Mouse (Mus musculus) liver, adult 2 months (tissue): ENCODE results near the gene Nmb. TPM values are rescaled to one million over a fixed set of nuclear protein-coding genes. Genes with fewer than 3 reads are reported as not detected.

Experiments
- DNase-seq: peaks from one replicate; pipeline ENCODE4 v3.0.0-alpha.2; 2011; ENCODE audit warnings: low read depth, low spot score; ENCODE audit errors: extremely low read depth
- H3K27ac ChIP-seq: fragments of 200-500 bp; replicated peaks from 2 replicates; pipeline ENCODE4 v1.5.1; 2012; ENCODE audit warnings: low read depth, mild to moderate bottlenecking, control low read depth, inconsistent platforms, low read length; ENCODE audit not compliant: insufficient read depth
- H3K27me3 ChIP-seq: fragments of 200-500 bp; 2 replicates; pipeline ENCODE4 v1.6.1; 2012; ENCODE audit warnings: mild to moderate bottlenecking, moderate library complexity, low read length, inconsistent platforms; ENCODE audit not compliant: control insufficient read depth, insufficient read depth
- H3K36me3 ChIP-seq: fragments of 200-500 bp; 2 replicates; pipeline ENCODE4 v1.6.1; 2012; ENCODE audit warnings: low read length, inconsistent platforms; ENCODE audit not compliant: control insufficient read depth, insufficient read depth
- H3K4me1 ChIP-seq: fragments of 200-500 bp; 2 replicates; pipeline ENCODE4 v1.6.1; 2011; ENCODE audit warnings: low read length; ENCODE audit not compliant: control insufficient read depth, insufficient read depth
- H3K4me3 ChIP-seq: fragments of 200-500 bp; 2 replicates; pipeline ENCODE4 v1.5.1; 2011; ENCODE audit warnings: low read depth, mild to moderate bottlenecking, control low read depth, low read length, moderate library complexity; ENCODE audit not compliant: insufficient read depth
- H3K79me2 ChIP-seq: fragments of 200-500 bp; 2 replicates; pipeline ENCODE4 v1.6.1; 2012; ENCODE audit warnings: inconsistent platforms, mild to moderate bottlenecking, low read length, moderate library complexity; ENCODE audit not compliant: control insufficient read depth, insufficient read depth
- H3K9ac ChIP-seq: fragments of 200-500 bp; 2 replicates; pipeline ENCODE4 v1.6.1; 2012; ENCODE audit warnings: low read depth, mild to moderate bottlenecking, control low read depth, inconsistent platforms, low read length
- CTCF ChIP-seq: fragments of 200-500 bp; IDR thresholded peaks from 2 replicates; pipeline ENCODE4 v1.5.1; 2011; ENCODE audit warnings: low read depth, low read length, control low read depth
- POLR2A ChIP-seq: fragments of 200-500 bp; IDR thresholded peaks from 2 replicates; pipeline ENCODE4 v1.6.1; 2011; ENCODE audit warnings: low read length, control low read depth; ENCODE audit not compliant: insufficient read depth; ENCODE audit errors: extremely low read depth
- WGBS: fragments of 180-500 bp; shearing (Covaris S2); methylation state at CpG from one replicate; pipeline ENCODE4 v1.1.7; 2018; 5-methylcytosine and 5-hydroxymethylcytosine counted together
- polyA plus RNA-seq: library from polyadenylated mRNA; depleted of rRNA; stranded (reverse); fragments of >200 nt; gene quantifications from 2 replicates; pipeline ENCODE4 v1.2.3, GENCODE M21; 2012
- total RNA-seq: library from RNA; depleted of rRNA; stranded (reverse); fragments of >200 nt; gene quantifications from 2 replicates; pipeline ENCODE4 v1.2.3, GENCODE M21; 2014

Gene Nmb
- total and polyA plus RNA-seq, 2 experiments = 0.65 to 1.7 TPM

DNA sequence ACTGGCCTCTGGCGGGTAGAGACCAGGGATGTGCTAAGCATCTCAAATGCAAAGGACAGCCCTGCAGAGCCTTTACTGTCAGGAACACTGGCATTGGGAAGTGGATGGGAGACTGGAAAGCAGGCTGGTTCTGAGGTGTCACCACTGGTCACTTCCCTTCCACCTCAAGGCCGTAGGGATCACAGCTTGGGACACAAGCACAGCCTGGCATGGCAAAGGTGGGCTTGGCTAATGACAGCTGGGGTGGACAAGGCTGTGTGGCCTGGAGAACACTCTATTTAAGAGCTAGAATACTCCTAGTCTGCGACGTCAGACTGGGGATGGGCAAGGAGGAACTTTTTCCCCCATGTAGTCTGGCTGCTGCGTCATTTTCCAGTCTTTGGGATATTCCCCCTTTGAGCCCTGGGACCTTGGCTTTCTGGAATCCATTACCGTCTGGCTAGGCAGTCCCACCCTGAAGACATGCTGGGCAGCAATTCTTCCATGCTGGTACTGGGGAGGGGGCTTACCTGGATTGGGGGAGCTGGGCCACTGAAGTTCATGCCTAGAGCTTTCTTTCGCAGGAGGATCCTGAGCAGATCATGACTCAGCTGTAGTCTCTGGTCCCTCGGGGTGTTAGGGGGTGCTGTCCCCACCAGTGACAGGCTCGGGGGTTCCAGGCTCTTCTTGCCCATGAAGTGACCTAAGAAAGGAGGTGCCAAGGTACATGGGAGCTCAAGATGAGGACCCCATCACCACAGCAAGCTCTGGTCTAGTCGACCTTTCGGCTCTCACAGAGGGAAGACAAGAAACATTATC lies 1.1 kb downstream of the Nmb start:
- TF ChIP-seq POLR2A = no peak
- TF ChIP-seq CTCF = no peak
- H3K36me3 ChIP-seq = peaks cover under 1% of the 10 kb centered on the region; the same call in 1 of the 2 replicates
- no peaks in the 10 kb centered on the region for H3K27me3 ChIP-seq
- WGBS = 92% methylated on average over 11 of the region's 11 CpGs
- H3K9ac ChIP-seq = no peak overlapping the region
- no peak overlapping the region for H3K27ac ChIP-seq
- H3K4me1 ChIP-seq = peaks cover 7% of the 10 kb centered on the region; the same call in 1 of the 2 replicates
- no peak overlapping the region for H3K4me3 ChIP-seq
- DNase-seq = no peak
- no peaks in the 10 kb centered on the region for H3K79me2 ChIP-seq

DNA sequence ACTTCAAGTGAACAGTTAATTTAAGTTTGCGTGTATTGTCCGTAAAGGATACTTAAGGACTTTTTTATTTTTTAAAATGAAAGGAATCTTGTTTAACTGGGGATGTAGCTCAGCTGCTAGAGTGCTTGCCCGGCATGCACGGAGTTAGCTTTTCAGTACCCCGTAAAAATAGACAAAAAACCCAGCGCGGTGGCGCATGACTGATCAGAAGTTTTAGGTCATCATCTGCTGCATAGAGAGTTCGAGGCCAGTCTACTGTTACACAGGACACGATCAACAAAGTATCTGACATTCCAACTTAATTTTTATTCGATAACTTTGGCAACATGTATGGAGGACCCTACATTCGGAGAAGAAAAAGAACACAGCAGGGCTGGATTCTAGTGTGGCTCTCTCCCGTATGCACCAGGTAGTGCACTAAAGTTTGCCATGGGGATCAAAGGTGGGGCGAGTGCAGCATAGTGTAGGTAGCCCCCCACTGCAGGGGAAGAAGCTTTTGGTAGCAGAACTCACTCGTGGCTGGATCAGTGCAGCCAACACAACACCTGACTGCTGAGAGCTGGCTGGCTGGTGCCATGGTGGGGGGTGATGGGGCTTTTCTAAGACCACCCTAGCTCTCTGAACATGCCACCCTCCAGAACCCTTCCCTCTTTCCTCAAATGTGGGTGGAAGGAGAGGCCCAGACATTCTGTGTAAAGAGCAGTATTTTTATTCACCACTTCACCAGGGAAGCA lies 3.2 kb downstream of the Nmb start:
- TF ChIP-seq CTCF (no peak), POLR2A (no peak)
- Histone ChIP-seq H3K27ac (peak overlapping the region; percentile 37), H3K4me1 (peaks cover 16% of the 10 kb centered on the region), H3K79me2 (no peaks in the 10 kb centered on the region), H3K36me3 (no peaks in the 10 kb centered on the region), H3K9ac (peak overlapping the region; percentile 45; the same call in 1 of the 2 replicates), H3K27me3 (no peaks in the 10 kb centered on the region), H3K4me3 (peak overlapping the region; percentile 78)
- 23% methylated on average over 15 of the region's 15 CpGs for WGBS
- DNase-seq = no peak

DNA sequence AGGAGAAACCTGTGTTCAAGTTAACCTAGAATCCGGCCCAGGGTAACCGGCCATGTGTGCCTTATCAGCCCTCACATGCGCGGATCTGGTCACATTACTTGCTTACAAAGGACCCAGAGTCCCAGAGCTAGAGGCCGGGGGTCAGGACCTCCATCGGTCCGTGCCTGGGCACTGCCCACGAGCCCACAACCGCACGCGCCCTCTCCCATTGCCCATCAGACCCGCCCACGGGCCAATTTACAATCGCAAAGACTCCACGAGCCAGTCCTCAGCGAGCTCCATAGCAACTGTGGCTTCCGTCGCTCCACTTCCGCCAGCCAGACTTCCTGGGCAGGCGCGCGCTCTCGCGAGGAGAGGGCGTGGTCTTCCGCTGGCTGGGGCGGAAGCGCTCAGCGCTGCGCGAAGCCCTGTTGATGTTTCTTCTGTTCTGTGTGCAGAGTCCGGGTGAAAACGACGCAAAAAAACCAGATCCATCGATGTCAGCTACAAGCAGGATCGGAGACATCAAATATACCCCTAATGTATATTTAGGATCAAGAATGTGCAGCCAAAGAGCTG lies 3.9 kb downstream of the Nmb start, which contains the start of gene Wdr73:
TSS of gene Wdr73 (minus strand) at position 326 of the 558 bp plus-strand sequence.
- no peaks in the 10 kb centered on the region for H3K27me3 ChIP-seq
- H3K9ac ChIP-seq = peak within 1 kb of the TSS; percentile 70
- peaks cover 16% of the 10 kb centered on the region for H3K4me1 ChIP-seq
- DNase-seq = peak; percentile 81
- TF ChIP-seq POLR2A (peak; percentile 75; the same call in 1 of the 2 replicates), CTCF (no peak)
- WGBS = under 1% methylated on average over 36 of the region's 36 CpGs
- H3K36me3 ChIP-seq = no peaks in the 10 kb centered on the region
- no peaks in the 10 kb centered on the region for H3K79me2 ChIP-seq
- H3K4me3 ChIP-seq = peak within 1 kb of the TSS; percentile 78
- H3K27ac ChIP-seq = peak within 1 kb of the TSS; percentile 37

DNA sequence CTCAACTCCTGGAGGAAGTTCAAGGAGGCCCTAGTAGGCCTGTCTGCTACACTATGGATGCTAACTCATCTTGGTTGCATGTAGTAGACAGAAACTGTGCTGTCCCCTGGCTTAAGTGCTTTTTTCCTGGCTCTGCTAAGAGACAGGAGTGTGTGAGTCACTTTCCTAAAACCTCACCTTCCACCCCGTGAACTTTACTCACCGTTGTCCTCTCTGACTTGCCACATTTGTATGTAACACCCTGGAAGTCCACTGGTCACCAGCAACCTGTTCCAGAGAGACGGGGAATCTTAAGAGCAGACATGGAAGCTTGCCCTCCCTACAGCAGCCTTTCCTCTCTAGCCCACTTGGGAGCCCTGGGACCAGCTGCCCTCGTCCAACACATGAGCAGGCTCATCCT lies 7.2 kb downstream of the Nmb start:
- Histone ChIP-seq H3K4me1 (peaks cover 16% of the 10 kb centered on the region), H3K9ac (peak overlapping the region; percentile 37; the same call in 1 of the 2 replicates), H3K27ac (peak overlapping the region; percentile 90), H3K27me3 (no peaks in the 10 kb centered on the region), H3K79me2 (no peaks in the 10 kb centered on the region), H3K4me3 (no peak overlapping the region), H3K36me3 (0 out of 2 replicates have a peak, but pooled peaks cover 1% of the 10 kb centered on the region)
- no peak for TF ChIP-seq CTCF
- no peak for TF ChIP-seq POLR2A
- peak; percentile 92 for DNase-seq
- 22% methylated on average over 4 of the region's 4 CpGs for WGBS

DNA sequence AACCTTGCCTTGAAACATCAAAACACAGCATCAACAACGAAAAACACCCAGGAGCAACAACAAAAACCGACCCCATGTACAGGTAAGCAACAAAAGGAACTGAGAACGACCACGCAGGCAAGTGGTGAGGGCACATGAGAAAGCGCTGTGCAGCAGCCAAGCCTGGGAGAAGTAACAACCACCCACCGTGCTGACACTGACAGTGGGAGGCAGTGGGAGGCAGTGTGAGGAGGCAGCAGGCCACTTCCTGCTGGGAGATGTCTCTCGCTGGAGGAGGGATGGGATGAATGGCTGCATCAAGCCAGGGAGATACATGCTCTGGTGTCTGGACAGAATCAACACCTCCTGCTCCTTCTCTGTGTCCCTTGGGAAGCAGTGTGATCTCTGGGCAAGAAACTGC lies 7.7 kb downstream of the Nmb start:
- Histone ChIP-seq H3K27me3 (no peaks in the 10 kb centered on the region), H3K27ac (peak overlapping the region; percentile 75), H3K4me3 (no peak overlapping the region), H3K9ac (peak overlapping the region; percentile 23; the same call in 1 of the 2 replicates), H3K79me2 (no peaks in the 10 kb centered on the region), H3K36me3 (peaks cover 5% of the 10 kb centered on the region; the same call in 1 of the 2 replicates), H3K4me1 (peaks cover 16% of the 10 kb centered on the region)
- TF ChIP-seq CTCF (no peak), POLR2A (no peak)
- 89% methylated on average over 7 of the region's 7 CpGs for WGBS
- DNase-seq = no peak
